In genomic region chr3:29981259-29981910, GRCm38 (mm10) we compare ENCODE assay signal across 18 mouse cellular contexts.
DNase-seq lines count a peak whose midpoint lies in the region; ATAC-seq and TF ChIP-seq lines count a peak whose summit lies in the region.
"Had no signal": no experiment of that assay in that cellular context is flagged by ENCODE, and none has a peak within 500 bp of the region (broad histone marks: within the 10 kb centered on the region; RNA-seq: fewer than 3 reads in every experiment).

No protein-coding gene starts in this region.

- intact Hi-C loops in gastrocnemius, adult 2 months (cut with DNase I), result no loop called here
- intact Hi-C loops in gastrocnemius, postnatal 14 days (cut with DNase I; ENCODE audit: low total_unique reads), result no loop called here
- intact Hi-C loops in left cerebral cortex, postnatal 36 days (cut with DNase I), result no loop called here

- WGBS in kidney, embryonic 15.5 days, result 70% methylated on average over 7 of the region's 7 CpGs
- whole genome bisulfite sequencing in kidney, embryonic 14.5 days, result 74% methylated on average over 7 of the region's 7 CpGs

- DNase-seq in gastrocnemius, adult 2 months, result no peak
- no peak for DNase-seq in gastrocnemius, postnatal 14 days
- peak; percentile 53 for DNase-seq in retina, postnatal 1 day
- no peak for DNase-seq in retina, embryonic 14.5 days (ENCODE audit: low spot score)
- DNase-seq in left cerebral cortex, postnatal 36 days (ENCODE audit: low spot score in 2 of 2), result no peak
- DNase-seq in layer of hippocampus, adult 8-10 months (ENCODE audit: low spot score in 2 of 2), result no peak
- DNase-seq: adrenal gland, postnatal 10 days; right cerebral cortex, adult 18-20 months; thymus, adult 2 months had no signal

- H3K4me2 ChIP-seq in kidney, embryonic 15.5 days, result no peak overlapping the region
- H3K4me2 ChIP-seq in kidney, embryonic 14.5 days (replicated peaks; ENCODE audit: low read depth, low read length), result no peak overlapping the region
- H3K4me2 ChIP-seq: embryonic facial prominence, embryonic 12.5 days; hindbrain, embryonic 13.5 days; midbrain, embryonic 13.5 days had no signal

- H3K9ac ChIP-seq in kidney, embryonic 15.5 days, result no peak overlapping the region
- no peak overlapping the region for H3K9ac ChIP-seq in kidney, embryonic 14.5 days (ENCODE audit: low read depth, low read length)
- H3K9ac ChIP-seq: embryonic facial prominence, embryonic 12.5 days; hindbrain, embryonic 13.5 days; liver, embryonic 14.5 days; midbrain, embryonic 13.5 days had no signal

- peak overlapping the region; percentile 62 for H3K27ac ChIP-seq in gastrocnemius, adult 2 months
- 0 out of 2 replicates have a peak overlapping the region, but pooled peaks have one; percentile 14 for H3K27ac ChIP-seq in kidney, embryonic 15.5 days
- H3K27ac ChIP-seq in kidney, embryonic 14.5 days (ENCODE audit: low read depth, low read length), result no peak overlapping the region
- H3K27ac ChIP-seq: embryonic facial prominence, embryonic 12.5 days; hindbrain, embryonic 13.5 days; liver, embryonic 14.5 days; midbrain, embryonic 13.5 days had no signal

- H3K27me3 ChIP-seq in kidney, embryonic 15.5 days, result no peaks in the 10 kb centered on the region
- H3K27me3 ChIP-seq in kidney, embryonic 14.5 days (ENCODE audit: control insufficient read depth, insufficient read depth, low read length), result no peaks in the 10 kb centered on the region
- H3K27me3 ChIP-seq: CH12.LX; embryonic facial prominence, embryonic 12.5 days; hindbrain, embryonic 13.5 days; midbrain, embryonic 13.5 days had no signal

- H3K9me3 ChIP-seq in kidney, embryonic 15.5 days (replicated peaks), result no peaks in the 10 kb centered on the region
- H3K9me3 ChIP-seq in kidney, embryonic 14.5 days (ENCODE audit: control insufficient read depth, low read length), result no peaks in the 10 kb centered on the region
- H3K9me3 ChIP-seq: embryonic facial prominence, embryonic 12.5 days; hindbrain, embryonic 13.5 days; midbrain, embryonic 13.5 days had no signal

- TF ChIP-seq CTCF in gastrocnemius, adult 2 months (IDR thresholded peaks at IDR 0.05), result no peak

- H3K4me1 ChIP-seq in kidney, embryonic 15.5 days, result no peaks in the 10 kb centered on the region
- no peaks in the 10 kb centered on the region for H3K4me1 ChIP-seq in kidney, embryonic 14.5 days (ENCODE audit: control insufficient read depth, insufficient read depth, low read length)
- H3K4me1 ChIP-seq: embryonic facial prominence, embryonic 12.5 days; hindbrain, embryonic 13.5 days; midbrain, embryonic 13.5 days had no signal

- H3K4me3 ChIP-seq in gastrocnemius, adult 2 months, result no peak overlapping the region
- no peak overlapping the region for H3K4me3 ChIP-seq in kidney, embryonic 15.5 days (replicated peaks)
- H3K4me3 ChIP-seq in kidney, embryonic 14.5 days (ENCODE audit: low read length), result no peak overlapping the region
- H3K4me3 ChIP-seq: embryonic facial prominence, embryonic 12.5 days; hindbrain, embryonic 13.5 days; midbrain, embryonic 13.5 days; myocyte had no signal

- H3K36me3 ChIP-seq in kidney, embryonic 15.5 days, result peaks cover 54% of the 10 kb centered on the region
- peaks cover 26% of the 10 kb centered on the region for H3K36me3 ChIP-seq in kidney, embryonic 14.5 days (ENCODE audit: control insufficient read depth, insufficient read depth, low read length)
- H3K36me3 ChIP-seq: embryonic facial prominence, embryonic 12.5 days; hindbrain, embryonic 13.5 days; midbrain, embryonic 13.5 days had no signal

- no peak; the same call in 1 of the 2 replicates for ATAC-seq in kidney, embryonic 15.5 days (replicated peaks; ENCODE audit: low FRiP score)
- no peak for ATAC-seq in kidney, embryonic 14.5 days (ENCODE audit: low FRiP score, low TSS enrichment)
- ATAC-seq: forebrain, embryonic 16.5 days; midbrain, embryonic 13.5 days had no signal
